Mouse (Mus musculus): ENCODE results near the gene Ly75. TPM values are rescaled to one million over a fixed set of nuclear protein-coding genes. Genes with fewer than 3 reads are reported as not detected.

Gene Ly75
- polyA plus RNA-seq (2014; fragmentation: Illumina TruSeq; extraction: RNeasy Lipid Tissue Mini Kit (QIAGEN cat#74804); ENCODE audit: low read depth, low replicate concordance), result 32.8 TPM

GRCm38 (mm10) chr2:60382858-60383669 is at the start of gene Ly75:
Gene Ly75, minus strand, starts transcription at chr2:60383303.

DNA sequence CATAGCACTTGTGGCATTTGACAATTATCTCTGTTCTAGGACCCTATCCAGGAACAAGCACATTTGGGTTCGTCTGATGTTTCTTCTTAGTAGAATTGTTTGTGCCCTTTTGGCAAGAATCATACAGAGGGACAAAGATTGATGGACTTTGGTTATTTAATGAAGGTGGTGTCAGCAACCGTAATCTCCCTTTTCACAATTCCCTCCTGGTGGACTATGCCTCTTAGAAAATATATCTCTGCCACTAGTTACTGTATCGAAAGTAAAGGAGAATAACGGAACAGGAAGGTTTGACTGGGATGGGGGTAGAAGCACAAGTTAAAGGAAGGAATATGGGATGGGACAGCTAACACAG is 98.7 kb downstream of the Ly75 start, which contains the start of gene Cd302:
Gene Cd302, minus strand, starts transcription at position 22 of the 355 bp plus-strand sequence.

Other genes starting within 250 kb of the Ly75 start
- gene Baz2b, start 173.5 kb downstream of the Ly75 start, polyA plus RNA-seq (2014; fragmentation: Illumina TruSeq; extraction: RNeasy Lipid Tissue Mini Kit (QIAGEN cat#74804); ENCODE audit: low read depth, low replicate concordance), result 82.5 TPM
- 380 TPM for gene March7, start 173.4 kb downstream of the Ly75 start, polyA plus RNA-seq (2014; fragmentation: Illumina TruSeq; extraction: RNeasy Lipid Tissue Mini Kit (QIAGEN cat#74804); ENCODE audit: low read depth, low replicate concordance)
- gene Cd302, start 98.8 kb downstream of the Ly75 start, polyA plus RNA-seq (2014; fragmentation: Illumina TruSeq; extraction: RNeasy Lipid Tissue Mini Kit (QIAGEN cat#74804); ENCODE audit: low read depth, low replicate concordance), result 29.2 TPM
- 8.5 TPM for gene Pla2r1, start 170.0 kb upstream of the Ly75 start, polyA plus RNA-seq (2014; fragmentation: Illumina TruSeq; extraction: RNeasy Lipid Tissue Mini Kit (QIAGEN cat#74804); ENCODE audit: low read depth, low replicate concordance)

Measured in sigmoid colon, adult 10 weeks (tissue).